Mouse (Mus musculus): ENCODE measurements at regions not wholly inside any gene's neighbourhood (a gene's known extent, or its start where the extent isn't known, plus 50 kb on each side); places are given as distances from the start of the nearest gene placed in this dataset.
"Not testable (repeated sequence)": the region's sequence is repeated elsewhere in the genome, so short reads cannot be mapped to it uniquely, and the experiment has no call there.

DNA sequence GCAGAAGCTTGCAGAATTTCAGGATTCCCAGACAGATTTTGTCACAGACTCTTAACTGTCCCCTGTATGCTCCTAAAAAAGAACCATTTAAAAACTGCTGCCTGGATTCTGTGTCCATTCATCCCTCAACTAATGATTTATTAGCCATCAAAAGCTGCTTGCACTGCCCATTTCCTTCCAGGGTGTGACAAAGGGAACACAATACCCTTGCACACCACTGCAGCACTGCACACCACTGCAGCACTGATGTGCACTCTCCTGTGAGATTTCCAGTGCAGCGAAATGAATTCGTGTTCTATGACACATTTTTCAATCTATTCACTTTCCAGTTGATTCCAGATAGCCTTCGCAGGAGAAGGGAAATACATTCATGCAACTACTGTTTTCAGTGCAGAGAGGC is 555.0 kb upstream of the Adamts5 start:
- no peaks in the 10 kb centered on the region for H3K27me3 ChIP-seq (ENCODE audit: insufficient read depth, low read length)
- DNase-seq (no peak), ATAC-seq (no peak)
- whole genome bisulfite sequencing (ENCODE audit: insufficient replicate concordance), result 56% methylated on average over 3 of the region's 3 CpGs
- H3K9ac ChIP-seq (replicated peaks), result no peak overlapping the region
- H3K36me3 ChIP-seq (replicated peaks; ENCODE audit: insufficient read depth, low read length), result no peaks in the 10 kb centered on the region
- H3K4me1 ChIP-seq (ENCODE audit: insufficient read depth), result no peaks in the 10 kb centered on the region
- no peak overlapping the region for H3K4me3 ChIP-seq (ENCODE audit: low read depth, low read length)
- TF ChIP-seq EP300 (IDR thresholded peaks at IDR 0.05; ENCODE audit: low read depth) (no peak), CTCF (IDR thresholded peaks at IDR 0.05; ENCODE audit: low read depth) (no peak)
- no peak overlapping the region for H3K27ac ChIP-seq (ENCODE audit: low read depth)
- H3K9me3 ChIP-seq (ENCODE audit: low read length), result no peaks in the 10 kb centered on the region
- no peak overlapping the region for H3K4me2 ChIP-seq (ENCODE audit: low read depth, low read length)

DNA sequence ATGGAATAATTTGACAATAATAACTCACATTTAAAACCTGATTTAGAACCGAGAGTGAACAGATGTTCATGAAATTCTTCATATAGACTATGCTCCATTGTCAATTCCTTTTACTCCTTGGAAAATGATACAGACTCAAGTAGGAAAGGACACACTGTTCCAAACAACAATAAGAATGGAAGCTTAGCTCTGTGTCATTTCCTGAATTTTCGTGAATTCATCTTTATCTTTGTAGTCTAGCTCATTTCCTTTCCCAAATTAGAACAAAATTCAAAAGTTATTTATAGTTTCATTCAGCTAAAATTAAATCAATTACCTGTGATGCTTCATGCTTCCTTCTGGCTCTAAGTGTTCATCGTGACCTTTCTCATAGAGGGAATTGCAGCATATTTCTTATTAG is 553.2 kb upstream of the Adamts5 start:
- no peak overlapping the region for H3K4me2 ChIP-seq (ENCODE audit: low read depth, low read length)
- H3K9me3 ChIP-seq (ENCODE audit: low read length), result no peaks in the 10 kb centered on the region
- 45% methylated on average over 3 of the region's 3 CpGs for WGBS (ENCODE audit: insufficient replicate concordance)
- ATAC-seq (no peak), DNase-seq (no peak)
- TF ChIP-seq EP300 (IDR thresholded peaks at IDR 0.05; ENCODE audit: low read depth) (peak; percentile 86), CTCF (IDR thresholded peaks at IDR 0.05; ENCODE audit: low read depth) (no peak)
- no peaks in the 10 kb centered on the region for H3K4me1 ChIP-seq (ENCODE audit: insufficient read depth)
- H3K4me3 ChIP-seq (ENCODE audit: low read depth, low read length), result no peak overlapping the region
- no peaks in the 10 kb centered on the region for H3K27me3 ChIP-seq (ENCODE audit: insufficient read depth, low read length)
- H3K27ac ChIP-seq (ENCODE audit: low read depth), result no peak overlapping the region
- H3K36me3 ChIP-seq (replicated peaks; ENCODE audit: insufficient read depth, low read length), result no peaks in the 10 kb centered on the region
- no peak overlapping the region for H3K9ac ChIP-seq (replicated peaks)

DNA sequence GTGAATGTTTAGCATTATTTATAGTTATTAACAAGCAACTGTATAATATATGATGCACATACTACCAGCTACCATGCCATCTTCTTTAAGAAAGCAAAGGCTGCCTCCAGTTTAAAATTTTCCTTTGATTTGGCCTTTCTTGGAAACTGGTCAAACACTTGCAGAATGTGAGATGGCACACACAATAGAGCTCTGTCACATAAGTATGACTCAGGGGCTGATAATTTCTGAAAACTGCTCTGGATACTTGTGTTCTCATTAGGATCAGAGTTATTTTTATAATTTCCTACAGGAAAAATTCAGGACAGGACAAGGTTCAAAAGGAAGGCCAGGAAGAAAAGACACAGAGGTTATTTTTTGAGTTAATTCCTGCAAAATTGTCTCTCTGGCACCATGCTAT is 552.4 kb upstream of the Adamts5 start:
- H3K9me3 ChIP-seq (ENCODE audit: low read length), result no peaks in the 10 kb centered on the region
- H3K27me3 ChIP-seq (ENCODE audit: insufficient read depth, low read length), result no peaks in the 10 kb centered on the region
- no peak overlapping the region for H3K4me2 ChIP-seq (ENCODE audit: low read depth, low read length)
- H3K4me1 ChIP-seq (ENCODE audit: insufficient read depth), result no peaks in the 10 kb centered on the region
- TF ChIP-seq EP300 (IDR thresholded peaks at IDR 0.05; ENCODE audit: low read depth) (peak; percentile 37; the same call in 1 of the 2 replicates), CTCF (IDR thresholded peaks at IDR 0.05; ENCODE audit: low read depth) (no peak)
- no peak overlapping the region for H3K9ac ChIP-seq (replicated peaks)
- H3K36me3 ChIP-seq (replicated peaks; ENCODE audit: insufficient read depth, low read length), result no peaks in the 10 kb centered on the region
- ATAC-seq, result no peak
- no peak overlapping the region for H3K4me3 ChIP-seq (ENCODE audit: low read depth, low read length)
- no peak for DNase-seq
- H3K27ac ChIP-seq (ENCODE audit: low read depth), result no peak overlapping the region

DNA sequence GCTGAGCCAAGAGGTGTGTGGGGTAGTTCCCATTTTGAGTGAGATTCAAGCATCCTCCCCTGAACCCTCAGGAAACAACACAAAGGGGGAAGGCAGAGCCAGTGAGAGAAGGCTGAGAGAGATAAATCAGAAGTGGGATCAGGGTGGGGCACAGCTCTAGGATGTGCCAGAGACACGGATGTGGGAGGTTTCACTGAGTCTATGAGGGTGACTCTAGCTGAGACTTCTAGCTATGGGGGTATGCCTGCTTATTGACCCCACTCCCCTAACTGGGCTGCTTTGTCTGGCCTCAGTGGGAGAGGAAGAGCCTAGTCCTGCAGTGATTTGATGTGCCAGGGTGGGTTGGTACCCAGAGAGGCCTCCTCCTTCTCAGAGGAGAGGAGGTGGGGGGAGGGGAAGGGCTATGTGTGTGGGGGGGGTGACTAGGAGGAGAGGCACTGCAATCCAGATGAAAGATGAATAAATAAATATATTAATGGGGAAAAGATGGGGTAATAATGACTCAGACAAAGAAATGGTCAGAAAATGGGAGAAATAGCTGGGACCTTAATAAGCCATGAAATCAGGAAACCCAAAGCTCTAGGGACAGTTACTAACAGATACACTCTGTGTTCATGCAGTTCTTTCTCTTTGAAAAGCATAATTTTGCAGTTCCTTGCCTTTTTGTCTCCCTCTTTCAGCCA is 547.0 kb upstream of the Adamts5 start:
- WGBS (ENCODE audit: insufficient replicate concordance), result 13% methylated on average over 1 of the region's 1 CpGs
- Histone ChIP-seq H3K36me3 (replicated peaks; ENCODE audit: insufficient read depth, low read length) (no peaks in the 10 kb centered on the region), H3K9me3 (ENCODE audit: low read length) (no peaks in the 10 kb centered on the region), H3K4me1 (ENCODE audit: insufficient read depth) (no peaks in the 10 kb centered on the region), H3K9ac (replicated peaks) (no peak overlapping the region), H3K27ac (ENCODE audit: low read depth) (no peak overlapping the region), H3K4me3 (ENCODE audit: low read depth, low read length) (no peak overlapping the region), H3K27me3 (ENCODE audit: insufficient read depth, low read length) (no peaks in the 10 kb centered on the region), H3K4me2 (ENCODE audit: low read depth, low read length) (no peak overlapping the region)
- DNase-seq, result no peak
- TF ChIP-seq EP300 (IDR thresholded peaks at IDR 0.05; ENCODE audit: low read depth) (no peak), CTCF (IDR thresholded peaks at IDR 0.05; ENCODE audit: low read depth) (no peak)
- ATAC-seq, result no peak

DNA sequence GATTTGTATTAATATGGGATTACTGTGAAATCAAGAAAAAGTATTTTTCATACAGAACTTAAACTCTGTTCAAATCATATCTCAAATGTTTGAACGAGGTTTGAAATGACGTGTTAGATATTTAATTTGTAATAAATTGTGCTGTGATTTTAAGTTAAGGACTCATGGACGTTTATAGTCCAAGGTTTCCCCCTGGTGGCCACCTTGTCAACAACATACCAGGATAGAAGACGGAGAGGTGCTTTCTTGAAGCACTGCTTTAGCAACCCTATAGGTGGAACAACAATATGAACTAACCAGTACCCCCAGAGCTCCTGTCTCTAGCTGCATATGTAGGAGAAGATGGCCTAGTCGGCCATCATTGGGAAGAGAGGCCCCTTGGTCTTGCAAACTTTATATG is 517.8 kb upstream of the Adamts5 start:
- H3K4me1 ChIP-seq (ENCODE audit: insufficient read depth); H3K4me3 ChIP-seq (ENCODE audit: low read depth, low read length); H3K36me3 ChIP-seq (replicated peaks; ENCODE audit: insufficient read depth, low read length); H3K27ac ChIP-seq (ENCODE audit: low read depth); H3K27me3 ChIP-seq (ENCODE audit: insufficient read depth, low read length); ATAC-seq; H3K9me3 ChIP-seq (ENCODE audit: low read length); H3K4me2 ChIP-seq (ENCODE audit: low read depth, low read length); H3K9ac ChIP-seq (replicated peaks): not testable (repeated sequence)
- DNase-seq, result peak; percentile 66
- TF ChIP-seq CTCF (IDR thresholded peaks at IDR 0.05; ENCODE audit: low read depth), result peak; percentile 67
- WGBS (ENCODE audit: insufficient replicate concordance), result 11% methylated on average over 5 of the region's 5 CpGs

DNA sequence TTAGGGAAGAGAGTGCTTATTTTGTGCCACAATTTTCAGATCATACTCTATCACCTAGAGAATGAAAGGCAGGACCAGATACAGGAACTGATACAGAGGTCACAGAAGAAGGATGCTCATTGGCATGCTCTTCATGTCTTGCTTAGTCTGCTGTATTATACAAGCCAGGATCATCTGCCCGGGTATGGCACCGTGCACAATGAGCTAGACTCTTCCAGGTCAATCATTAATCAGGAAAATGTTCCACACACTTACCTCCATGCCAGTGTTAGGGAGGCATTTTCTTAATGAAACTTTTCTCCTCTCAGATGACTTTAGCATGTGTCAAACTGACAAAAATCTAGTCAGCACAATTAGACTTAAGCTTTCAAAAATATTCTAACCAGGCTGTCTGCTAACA is 502.7 kb upstream of the Adamts5 start:
- ATAC-seq (no peak), DNase-seq (no peak)
- Histone ChIP-seq H3K36me3 (replicated peaks; ENCODE audit: insufficient read depth, low read length) (no peaks in the 10 kb centered on the region), H3K4me3 (ENCODE audit: low read depth, low read length) (no peak overlapping the region), H3K4me1 (ENCODE audit: insufficient read depth) (no peaks in the 10 kb centered on the region), H3K27me3 (ENCODE audit: insufficient read depth, low read length) (no peaks in the 10 kb centered on the region), H3K27ac (ENCODE audit: low read depth) (no peak overlapping the region), H3K4me2 (ENCODE audit: low read depth, low read length) (no peak overlapping the region), H3K9me3 (ENCODE audit: low read length) (no peaks in the 10 kb centered on the region), H3K9ac (replicated peaks) (no peak overlapping the region)
- WGBS (ENCODE audit: insufficient replicate concordance), result 55% methylated on average over 2 of the region's 2 CpGs
- TF ChIP-seq EP300 (IDR thresholded peaks at IDR 0.05; ENCODE audit: low read depth) (no peak), CTCF (IDR thresholded peaks at IDR 0.05; ENCODE audit: low read depth) (no peak)

DNA sequence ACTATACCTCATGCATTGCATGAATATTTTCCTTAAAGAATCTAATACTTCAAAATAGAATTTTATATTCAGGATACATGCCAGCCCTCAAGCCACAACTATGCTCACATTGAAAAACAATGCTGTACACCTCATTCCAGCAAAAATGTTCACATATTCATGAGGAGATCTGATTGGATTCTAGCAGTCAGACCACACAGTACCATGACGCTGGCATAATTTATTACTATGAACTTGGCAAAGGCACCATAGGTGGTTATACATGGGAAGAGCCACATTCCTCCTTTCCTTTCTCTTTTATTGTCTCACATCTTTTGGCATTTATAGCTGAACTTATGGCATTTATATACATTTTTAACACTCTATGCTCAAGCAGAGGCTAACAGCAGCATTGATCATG is 499.8 kb upstream of the Adamts5 start:
- Histone ChIP-seq H3K36me3 (replicated peaks; ENCODE audit: insufficient read depth, low read length) (no peaks in the 10 kb centered on the region), H3K9me3 (ENCODE audit: low read length) (no peaks in the 10 kb centered on the region), H3K4me3 (ENCODE audit: low read depth, low read length) (no peak overlapping the region), H3K9ac (replicated peaks) (no peak overlapping the region), H3K27me3 (ENCODE audit: insufficient read depth, low read length) (no peaks in the 10 kb centered on the region), H3K4me1 (ENCODE audit: insufficient read depth) (no peaks in the 10 kb centered on the region), H3K27ac (ENCODE audit: low read depth) (no peak overlapping the region), H3K4me2 (ENCODE audit: low read depth, low read length) (no peak overlapping the region)
- TF ChIP-seq CTCF (IDR thresholded peaks at IDR 0.05; ENCODE audit: low read depth) (no peak), EP300 (IDR thresholded peaks at IDR 0.05; ENCODE audit: low read depth) (no peak)
- no peak for DNase-seq
- ATAC-seq, result no peak
- 75% methylated on average over 1 of the region's 1 CpGs for whole genome bisulfite sequencing (ENCODE audit: insufficient replicate concordance)

Data from liver, postnatal 0 days (tissue).